Mouse (Mus musculus) heart, embryonic 14.5 days (tissue): Measurements from ENCODE around the gene Asic2. TPM values are rescaled to one million over a fixed set of nuclear protein-coding genes. Genes with fewer than 3 reads are reported as not detected.

Source experiments
- ATAC-seq: fragments of 200-750 bp; cut with Nextera tagmentation; 2 replicates; pipeline ENCODE4 v1.8.0; 2017; ENCODE audit warnings: low read depth, moderate TSS enrichment; ENCODE audit not compliant: insufficient number of reproducible peaks, insufficient read depth, low FRiP score
- H3K27ac ChIP-seq, 2 experiments: fragments of 200-500 bp in 1 of 2; fragments of 300-500 bp in 1 of 2; sonication (generic) in 1 of 2; replicated peaks in 1 of 2; 2 replicates each; pipeline ENCODE4 v1.5.1; 2012 to 2014; ENCODE audit warnings: low read depth in 2 of 2, low read length in 2 of 2, control low read depth in 1 of 2, mild to moderate bottlenecking in 1 of 2, mixed read lengths in 1 of 2; ENCODE audit not compliant: control insufficient read depth in 1 of 2, insufficient read depth in 1 of 2
- H3K27me3 ChIP-seq: fragments of 300-500 bp; sonication (generic); 2 replicates; pipeline ENCODE4 v1.6.1; 2014; ENCODE audit warnings: mild to moderate bottlenecking, low read length, control low read depth; ENCODE audit not compliant: control insufficient read depth, insufficient read depth
- H3K36me3 ChIP-seq: fragments of 300-500 bp; sonication (generic); 2 replicates; pipeline ENCODE4 v1.6.1; 2014; ENCODE audit warnings: mild to moderate bottlenecking, control low read depth, low read length, mixed read lengths; ENCODE audit not compliant: control insufficient read depth, insufficient read depth
- H3K4me1 ChIP-seq, 2 experiments: fragments of 200-500 bp in 1 of 2; fragments of 300-500 bp in 1 of 2; sonication (generic) in 1 of 2; 2 replicates each; pipeline ENCODE4 v1.6.1; 2012 to 2014; ENCODE audit warnings: low read length in 2 of 2, control low read depth in 1 of 2, mixed read lengths in 1 of 2; ENCODE audit not compliant: control insufficient read depth in 2 of 2, insufficient read depth in 2 of 2
- H3K4me2 ChIP-seq: fragments of 300-500 bp; sonication (generic); 2 replicates; pipeline ENCODE4 v1.6.1; 2014; ENCODE audit warnings: mild to moderate bottlenecking, low read length
- H3K4me3 ChIP-seq, 2 experiments: fragments of 200-500 bp in 1 of 2; fragments of 300-500 bp in 1 of 2; sonication (generic) in 1 of 2; 2 replicates each; pipeline ENCODE4 v1.5.1; 2012 to 2014; ENCODE audit warnings: low read length in 2 of 2, mild to moderate bottlenecking in 2 of 2, control low read depth in 1 of 2, low read depth in 1 of 2, moderate library complexity in 1 of 2; ENCODE audit not compliant: control insufficient read depth in 1 of 2, insufficient read depth in 1 of 2
- H3K9ac ChIP-seq: fragments of 300-500 bp; sonication (generic); 2 replicates; pipeline ENCODE4 v1.6.1; 2014; ENCODE audit warnings: mild to moderate bottlenecking, low read length
- H3K9me3 ChIP-seq: fragments of 300-500 bp; sonication (generic); 2 replicates; pipeline ENCODE4 v1.6.1; 2016; ENCODE audit warnings: low read length, control low read depth; ENCODE audit not compliant: control insufficient read depth
- WGBS: fragments of 180-500 bp; shearing (Covaris S2); extraction: QIAGEN DNeasy Blood & Tissue Kit; methylation state at CpG from one replicate; pipeline ENCODE4 v1.1.7; 2014; 5-methylcytosine and 5-hydroxymethylcytosine counted together
- polyA plus RNA-seq: library from polyadenylated mRNA; unstranded; fragments of >200 nt; fragmentation: Nextera tagmentation; extraction: Ambion mirVana; gene quantifications from 2 replicates; pipeline ENCODE4 v1.2.1, GENCODE M21; 2014

Gene Asic2
- polyA plus RNA-seq, 1 experiment from 2014 or later = not detected

DNA sequence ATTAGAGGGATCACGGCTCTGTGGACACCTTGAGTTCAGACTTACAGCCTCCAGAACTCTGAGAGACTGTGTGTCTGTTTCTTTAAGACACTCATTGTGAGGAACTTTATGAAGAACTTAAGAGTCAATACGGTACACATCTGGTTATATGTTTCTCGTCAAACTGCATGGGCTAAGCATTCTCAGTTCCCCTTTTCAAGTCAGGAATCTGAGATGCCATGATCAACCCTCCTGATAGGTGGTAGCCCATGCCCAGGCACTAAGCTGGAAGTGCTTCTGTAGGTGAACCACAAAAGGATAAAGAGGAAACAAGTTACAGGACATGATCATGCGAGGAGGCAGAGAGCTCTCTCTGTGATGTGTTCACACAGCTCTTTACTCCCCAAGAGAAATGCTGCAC is 55.2 kb downstream of the Asic2 start:
- no peak overlapping the region for H3K4me3 ChIP-seq
- ATAC-seq = no peak
- no peaks in the 10 kb centered on the region for H3K36me3 ChIP-seq
- WGBS = 71% methylated on average over 4 of the region's 4 CpGs
- no peak overlapping the region for H3K27ac ChIP-seq
- no peaks in the 10 kb centered on the region for H3K9me3 ChIP-seq
- no peak overlapping the region for H3K9ac ChIP-seq
- H3K4me2 ChIP-seq = no peak overlapping the region
- H3K4me1 ChIP-seq = no peaks in the 10 kb centered on the region
- H3K27me3 ChIP-seq = no peaks in the 10 kb centered on the region

DNA sequence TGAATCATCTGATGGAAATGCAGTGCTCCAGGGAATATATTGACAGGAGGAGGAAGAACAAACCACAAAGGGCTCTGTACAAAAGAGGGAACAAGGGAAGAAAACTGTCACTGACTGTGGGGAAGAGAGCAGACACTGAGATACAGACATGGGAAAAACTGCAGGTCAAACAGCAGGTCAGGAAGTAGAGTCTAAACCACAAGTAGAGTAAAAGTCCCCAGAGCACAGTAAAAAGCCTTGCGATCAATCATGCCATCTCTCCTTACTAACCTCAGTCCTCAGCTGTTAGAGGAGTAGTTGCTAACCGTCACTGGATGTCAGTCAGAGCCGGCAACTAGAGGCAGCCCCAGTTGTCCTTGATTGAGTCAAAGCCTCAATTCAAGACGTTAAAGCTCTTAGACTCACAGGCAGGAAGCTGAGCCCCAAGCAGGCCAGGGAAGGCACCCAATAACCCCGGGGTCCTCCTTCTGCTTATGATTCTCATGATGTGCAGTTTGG is 58.8 kb downstream of the Asic2 start:
- no peak for ATAC-seq
- Histone ChIP-seq H3K36me3 (no peaks in the 10 kb centered on the region), H3K27ac (no peak overlapping the region), H3K27me3 (no peaks in the 10 kb centered on the region), H3K4me1 (no peaks in the 10 kb centered on the region), H3K9me3 (no peaks in the 10 kb centered on the region), H3K9ac (no peak overlapping the region), H3K4me3 (no peak overlapping the region), H3K4me2 (no peak overlapping the region)
- WGBS = 66% methylated on average over 5 of the region's 5 CpGs

DNA sequence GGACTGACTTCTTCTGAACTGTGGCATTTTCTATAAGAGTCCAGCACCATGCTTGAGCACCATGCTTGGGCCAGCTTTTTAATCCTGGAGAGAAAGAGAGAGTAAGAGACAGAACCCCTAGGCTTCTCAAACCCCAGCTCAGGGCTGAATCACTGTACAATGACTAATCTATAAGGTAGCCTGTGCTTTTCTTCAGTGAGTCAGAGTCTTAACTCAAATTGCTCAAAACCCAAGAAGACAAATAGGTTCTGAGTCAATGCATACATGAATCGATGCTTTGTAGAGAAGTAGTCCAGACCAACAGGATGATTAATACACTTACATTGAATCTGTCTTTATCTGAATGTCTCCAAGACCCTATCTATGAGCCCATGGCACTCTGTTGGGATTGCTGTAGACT is 59.5 kb downstream of the Asic2 start:
- no peaks in the 10 kb centered on the region for H3K9me3 ChIP-seq
- H3K4me3 ChIP-seq = no peak overlapping the region
- no peaks in the 10 kb centered on the region for H3K4me1 ChIP-seq
- H3K4me2 ChIP-seq = no peak overlapping the region
- WGBS = 69% methylated on average over 1 of the region's 1 CpGs
- H3K9ac ChIP-seq = no peak overlapping the region
- no peaks in the 10 kb centered on the region for H3K27me3 ChIP-seq
- no peak for ATAC-seq
- H3K27ac ChIP-seq = no peak overlapping the region
- H3K36me3 ChIP-seq = no peaks in the 10 kb centered on the region

DNA sequence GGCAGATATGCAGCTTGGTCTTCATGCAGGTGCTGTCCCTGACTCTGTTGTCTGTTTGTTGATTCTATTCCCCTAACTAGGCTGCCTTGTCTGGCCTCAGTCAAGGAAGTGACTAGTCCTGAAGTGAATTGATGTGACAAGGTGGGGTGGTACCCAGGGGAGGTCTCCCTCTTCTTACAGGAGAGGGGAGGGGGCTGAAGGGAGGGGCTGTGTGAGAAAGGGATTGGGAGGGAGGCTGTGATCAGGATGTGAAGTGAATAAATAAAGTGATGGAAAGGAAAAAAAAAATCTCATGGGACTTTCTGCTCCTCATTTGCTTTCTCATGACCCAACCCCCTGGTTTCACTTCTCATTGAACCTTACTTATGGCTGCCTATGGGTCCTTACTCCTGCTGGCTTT is 65.9 kb downstream of the Asic2 start:
- Histone ChIP-seq H3K9ac (no peak overlapping the region), H3K4me1 (no peaks in the 10 kb centered on the region), H3K27ac (no peak overlapping the region), H3K27me3 (no peaks in the 10 kb centered on the region), H3K36me3 (no peaks in the 10 kb centered on the region), H3K9me3 (no peaks in the 10 kb centered on the region), H3K4me2 (no peak overlapping the region), H3K4me3 (no peak overlapping the region)
- ATAC-seq = no peak

GRCm38 (mm10) chr11:81897547-81898354 is 70.5 kb downstream of the Asic2 start:
- H3K9me3 ChIP-seq = no peaks in the 10 kb centered on the region
- no peaks in the 10 kb centered on the region for H3K27me3 ChIP-seq
- H3K4me1 ChIP-seq = no peaks in the 10 kb centered on the region
- no peak overlapping the region for H3K9ac ChIP-seq
- H3K27ac ChIP-seq = no peak overlapping the region
- H3K4me3 ChIP-seq = no peak overlapping the region
- H3K4me2 ChIP-seq = no peak overlapping the region
- ATAC-seq = no peak
- H3K36me3 ChIP-seq = no peaks in the 10 kb centered on the region
- WGBS = 9% methylated on average over 8 of the region's 8 CpGs

DNA sequence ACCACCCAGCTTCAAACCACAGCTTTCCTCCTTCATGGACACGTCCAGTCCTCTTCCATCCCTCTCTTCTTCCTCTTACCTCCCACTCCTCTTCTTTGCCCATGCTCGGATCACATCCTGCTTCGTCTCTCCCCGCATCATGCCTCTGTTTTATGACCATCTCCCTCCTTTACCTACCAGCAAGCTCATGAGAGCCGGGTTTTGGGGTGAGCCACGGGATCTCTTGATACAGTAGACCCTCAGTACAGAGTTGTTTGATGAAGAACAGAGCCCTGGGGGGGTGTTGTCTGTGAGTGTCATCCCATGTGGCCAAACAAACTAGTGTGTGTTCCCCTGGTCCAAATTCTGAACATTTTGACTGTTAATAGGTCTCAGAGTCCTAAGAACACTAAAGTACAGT is 71.7 kb downstream of the Asic2 start:
- no peak for ATAC-seq
- H3K9ac ChIP-seq = no peak overlapping the region

DNA sequence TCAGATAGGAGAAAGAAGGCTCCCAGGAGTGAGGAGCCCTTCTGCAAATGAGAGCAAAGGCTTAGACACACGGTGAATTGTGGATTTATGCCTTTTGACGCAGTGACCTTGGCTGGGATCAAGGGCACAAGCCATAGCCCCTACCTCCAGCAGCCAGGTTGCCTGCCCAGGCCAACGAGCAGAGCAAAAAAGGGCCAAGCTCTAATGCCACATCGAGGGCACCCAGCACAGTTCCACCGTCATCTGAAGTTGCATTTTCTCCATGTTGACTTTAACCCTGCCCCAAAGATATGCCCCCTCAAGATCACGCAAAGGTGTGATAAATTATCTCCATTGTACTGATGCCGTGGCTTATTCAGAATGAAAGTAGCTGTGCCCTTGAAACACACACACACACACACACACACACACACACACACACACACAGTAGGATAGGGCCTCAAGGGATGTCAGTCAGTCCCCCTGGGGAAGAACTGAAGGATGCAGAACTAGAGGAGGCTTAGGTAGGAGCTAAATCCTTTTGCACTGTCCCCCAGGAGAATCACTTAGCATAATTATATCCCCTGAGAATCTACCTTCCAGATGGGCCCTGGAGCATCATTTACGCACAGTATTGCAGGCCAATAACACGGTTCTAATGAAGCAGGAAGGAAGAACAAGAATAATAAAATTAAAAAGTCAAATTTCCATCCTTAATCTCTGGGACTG is 96.6 kb downstream of the Asic2 start:
- no peak overlapping the region for H3K9ac ChIP-seq
- H3K4me3 ChIP-seq = no peak overlapping the region
- H3K36me3 ChIP-seq = no peaks in the 10 kb centered on the region
- H3K4me1 ChIP-seq = peaks cover 0 to 4% of the 10 kb centered on the region in 2 experiments; a peak in 1 of 4 replicates
- ATAC-seq = no peak; the same call in 1 of the 2 replicates
- H3K9me3 ChIP-seq = no peaks in the 10 kb centered on the region
- WGBS = 27% methylated on average over 9 of the region's 9 CpGs
- no peak overlapping the region for H3K4me2 ChIP-seq
- no peaks in the 10 kb centered on the region for H3K27me3 ChIP-seq
- no peak overlapping the region for H3K27ac ChIP-seq

More for the DNA sequence above, 71.7 kb downstream of the Asic2 start:
- Histone ChIP-seq H3K9me3 (no peaks in the 10 kb centered on the region), H3K36me3 (no peaks in the 10 kb centered on the region), H3K27me3 (no peaks in the 10 kb centered on the region), H3K4me3 (no peak overlapping the region), H3K4me2 (no peak overlapping the region), H3K4me1 (no peaks in the 10 kb centered on the region), H3K27ac (no peak overlapping the region)
- 85% methylated on average over 6 of the region's 6 CpGs for WGBS
